Mouse (Mus musculus) hindbrain, embryonic 11.5 days (tissue): Measurements from ENCODE around the gene Mdga1. TPM values are rescaled to one million over a fixed set of nuclear protein-coding genes. Genes with fewer than 3 reads are reported as not detected.
A peak's percentile ranks its signal among the peaks of the same experiment; 100 is the strongest.

Experiments
- ATAC-seq: fragments of 200-750 bp; cut with Nextera tagmentation; 2 replicates; pipeline ENCODE4 v1.8.0; 2017; ENCODE audit warnings: mild to moderate bottlenecking, moderate TSS enrichment, moderate library complexity; ENCODE audit not compliant: low FRiP score
- DNase-seq: peaks from one replicate; pipeline ENCODE4 v3.0.0-alpha.2; 2015; ENCODE audit warnings: low spot score
- H3K27ac ChIP-seq: fragments of 300-500 bp; sonication (generic); 2 replicates; pipeline ENCODE4 v1.5.1; 2014; ENCODE audit warnings: mild to moderate bottlenecking, low read depth, low read length
- H3K27me3 ChIP-seq: fragments of 300-500 bp; sonication (generic); 2 replicates; pipeline ENCODE4 v1.6.1; 2014; ENCODE audit warnings: mild to moderate bottlenecking, low read length, moderate library complexity, mixed read lengths; ENCODE audit not compliant: control insufficient read depth, insufficient read depth
- H3K36me3 ChIP-seq: fragments of 300-500 bp; sonication (generic); 2 replicates; pipeline ENCODE4 v1.6.1; 2014; ENCODE audit warnings: mild to moderate bottlenecking, low read length, moderate library complexity, mixed read lengths; ENCODE audit not compliant: control insufficient read depth, insufficient read depth
- H3K4me1 ChIP-seq: fragments of 300-500 bp; sonication (generic); replicated peaks from 2 replicates; pipeline ENCODE4 v1.6.1; 2014; ENCODE audit warnings: low read length, mixed read lengths; ENCODE audit not compliant: control insufficient read depth, insufficient read depth
- H3K4me2 ChIP-seq: fragments of 300-500 bp; sonication (generic); replicated peaks from 2 replicates; pipeline ENCODE4 v1.6.1; 2014; ENCODE audit warnings: mild to moderate bottlenecking, low read depth, low read length
- H3K4me3 ChIP-seq: fragments of 300-500 bp; sonication (generic); 2 replicates; pipeline ENCODE4 v1.5.1; 2014; ENCODE audit warnings: low read depth, low read length
- H3K9ac ChIP-seq: fragments of 300-500 bp; sonication (generic); 2 replicates; pipeline ENCODE4 v1.6.1; 2014; ENCODE audit warnings: low read depth, low read length
- H3K9me3 ChIP-seq: fragments of 300-500 bp; sonication (generic); 2 replicates; pipeline ENCODE4 v1.6.1; 2016; ENCODE audit warnings: low read length; ENCODE audit not compliant: control insufficient read depth
- WGBS: fragments of 180-500 bp; shearing (Covaris S2); extraction: QIAGEN DNeasy Blood & Tissue Kit; methylation state at CpG from one replicate; pipeline ENCODE4 v1.1.7; 2014; 5-methylcytosine and 5-hydroxymethylcytosine counted together
- polyA plus RNA-seq: library from polyadenylated mRNA; unstranded; fragments of >200 nt; fragmentation: Nextera tagmentation; extraction: Ambion mirVana; gene quantifications from 2 replicates; pipeline ENCODE4 v1.2.1, GENCODE M21; 2014

Mdga1 gene
- polyA plus RNA-seq, 1 experiment from 2014 or later, result 4.6 TPM

DNA sequence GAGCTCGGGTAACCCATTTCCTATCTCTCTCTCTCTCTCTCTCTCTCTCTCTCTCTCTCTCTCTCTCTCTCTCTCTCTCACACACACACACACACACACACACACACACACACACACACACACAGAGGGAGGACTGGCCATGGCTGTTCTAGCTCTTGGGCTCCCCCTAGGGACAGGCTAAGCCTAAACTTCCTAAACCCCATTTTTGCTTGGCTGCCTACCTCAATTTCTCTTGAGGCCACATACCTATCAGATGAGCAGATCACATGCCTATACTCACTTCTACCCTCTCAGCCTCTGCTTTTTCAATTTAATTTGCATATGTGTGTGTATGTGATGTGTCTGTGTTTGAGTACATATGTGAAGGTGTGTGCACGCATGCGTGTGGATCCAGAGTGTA lies 111.1 kb downstream of the Mdga1 start:
- no peak overlapping the region for H3K9ac ChIP-seq
- H3K4me2 ChIP-seq, result no peak overlapping the region
- H3K4me1 ChIP-seq, result no peaks in the 10 kb centered on the region
- H3K9me3 ChIP-seq, result no peaks in the 10 kb centered on the region
- no peak overlapping the region for H3K4me3 ChIP-seq
- no peak overlapping the region for H3K27ac ChIP-seq
- H3K27me3 ChIP-seq, result no peaks in the 10 kb centered on the region
- ATAC-seq (no peak), DNase-seq (peak; percentile 54)
- no peaks in the 10 kb centered on the region for H3K36me3 ChIP-seq
- WGBS, result 91% methylated on average over 3 of the region's 3 CpGs

DNA sequence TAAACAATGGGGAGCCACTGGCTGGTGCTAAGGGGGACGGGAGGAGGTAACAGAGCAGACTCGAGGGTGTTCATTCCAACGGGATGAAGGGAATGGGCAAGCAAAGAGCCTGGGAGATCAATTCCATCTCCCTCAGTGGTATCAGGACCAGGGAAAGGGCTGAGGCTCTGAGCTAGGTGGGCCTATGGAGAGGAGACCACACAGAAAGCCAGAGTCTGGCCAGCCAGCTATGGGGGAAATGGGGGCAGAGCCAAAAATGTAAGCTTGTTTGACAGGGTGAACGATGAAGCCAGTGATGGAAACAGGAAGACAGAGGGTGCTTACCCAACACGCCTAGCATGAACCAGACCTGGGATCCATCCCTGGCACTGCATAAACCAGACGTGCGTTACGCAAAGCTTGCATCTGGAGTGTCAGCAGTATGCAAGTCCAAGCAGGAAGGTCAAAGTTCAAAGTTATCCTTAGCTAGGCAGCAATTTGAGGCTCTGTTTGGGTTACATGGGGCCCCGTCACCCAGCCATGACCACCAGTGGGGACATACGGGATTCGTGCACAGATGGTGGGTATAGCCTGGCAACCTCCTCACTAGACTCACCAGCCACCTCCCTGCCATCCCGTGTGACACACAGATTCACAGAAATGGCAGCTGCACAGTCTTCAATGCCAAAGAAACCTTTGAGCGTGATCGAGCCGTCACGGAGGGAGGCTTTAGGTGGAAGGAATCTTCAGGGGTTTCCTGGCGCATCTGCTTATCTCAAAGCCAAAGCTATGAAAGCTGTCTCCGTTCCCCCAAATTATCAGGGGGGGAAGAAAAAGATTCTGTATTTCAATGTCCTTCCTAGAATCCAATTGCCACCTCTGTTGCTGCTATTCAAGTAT lies 113.9 kb downstream of the Mdga1 start:
- DNase-seq, result no peak
- Histone ChIP-seq H3K27me3 (no peaks in the 10 kb centered on the region), H3K9ac (no peak overlapping the region; the same call in 1 of the 2 replicates), H3K9me3 (no peaks in the 10 kb centered on the region), H3K4me3 (no peak overlapping the region), H3K4me1 (no peaks in the 10 kb centered on the region), H3K36me3 (no peaks in the 10 kb centered on the region), H3K27ac (no peak overlapping the region), H3K4me2 (no peak overlapping the region)
- WGBS, result 75% methylated on average over 18 of the region's 18 CpGs
- no peak for ATAC-seq

DNA sequence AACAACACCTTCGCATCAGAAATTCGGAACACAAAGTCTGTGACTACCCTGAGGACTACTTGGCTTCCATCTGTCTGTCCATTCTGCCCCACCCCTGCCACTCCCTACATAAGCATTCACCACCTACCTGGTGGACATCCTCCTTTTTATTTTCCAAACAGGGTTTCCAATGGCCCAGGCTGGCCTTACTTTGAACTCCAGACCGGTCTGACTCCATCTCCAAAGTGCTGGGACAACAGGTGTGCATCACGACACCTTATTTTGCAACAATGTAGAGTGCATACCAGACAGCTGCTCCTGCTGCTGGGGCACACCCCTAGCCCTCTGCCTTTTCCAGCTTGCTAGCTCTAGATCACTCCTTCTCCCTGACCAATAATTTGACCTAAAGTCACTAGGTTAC lies 115.1 kb downstream of the Mdga1 start:
- Histone ChIP-seq H3K27me3 (no peaks in the 10 kb centered on the region), H3K36me3 (no peaks in the 10 kb centered on the region), H3K9me3 (no peaks in the 10 kb centered on the region), H3K9ac (no peak overlapping the region), H3K27ac (no peak overlapping the region), H3K4me1 (no peaks in the 10 kb centered on the region), H3K4me2 (no peak overlapping the region), H3K4me3 (no peak overlapping the region)
- ATAC-seq (no peak), DNase-seq (no peak)
- 91% methylated on average over 4 of the region's 4 CpGs for WGBS

DNA sequence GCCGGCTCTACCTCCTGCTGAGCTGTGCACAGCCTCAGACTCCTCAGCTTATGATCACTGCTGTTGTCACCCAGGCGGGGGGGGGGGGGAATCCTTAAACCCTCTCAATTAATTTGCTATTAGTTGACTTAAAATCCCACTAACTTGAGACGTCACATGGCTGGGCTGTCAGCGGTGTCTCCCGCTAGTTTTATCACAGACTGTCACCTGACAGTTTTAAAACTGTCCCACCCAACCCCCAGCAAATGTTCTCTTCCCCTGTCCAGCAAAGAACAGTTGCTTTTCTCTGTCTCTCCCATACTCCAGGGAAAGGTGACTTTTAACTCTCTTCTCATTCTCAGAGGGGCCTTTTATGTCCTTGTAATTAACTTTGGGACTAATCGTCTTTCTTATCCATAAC lies 115.5 kb downstream of the Mdga1 start:
- DNase-seq (no peak), ATAC-seq (no peak)
- Histone ChIP-seq H3K9ac (no peak overlapping the region), H3K4me3 (no peak overlapping the region), H3K36me3 (no peaks in the 10 kb centered on the region), H3K27me3 (no peaks in the 10 kb centered on the region), H3K4me2 (no peak overlapping the region), H3K27ac (no peak overlapping the region), H3K4me1 (no peaks in the 10 kb centered on the region), H3K9me3 (no peaks in the 10 kb centered on the region)
- WGBS, result 69% methylated on average over 6 of the region's 6 CpGs

DNA sequence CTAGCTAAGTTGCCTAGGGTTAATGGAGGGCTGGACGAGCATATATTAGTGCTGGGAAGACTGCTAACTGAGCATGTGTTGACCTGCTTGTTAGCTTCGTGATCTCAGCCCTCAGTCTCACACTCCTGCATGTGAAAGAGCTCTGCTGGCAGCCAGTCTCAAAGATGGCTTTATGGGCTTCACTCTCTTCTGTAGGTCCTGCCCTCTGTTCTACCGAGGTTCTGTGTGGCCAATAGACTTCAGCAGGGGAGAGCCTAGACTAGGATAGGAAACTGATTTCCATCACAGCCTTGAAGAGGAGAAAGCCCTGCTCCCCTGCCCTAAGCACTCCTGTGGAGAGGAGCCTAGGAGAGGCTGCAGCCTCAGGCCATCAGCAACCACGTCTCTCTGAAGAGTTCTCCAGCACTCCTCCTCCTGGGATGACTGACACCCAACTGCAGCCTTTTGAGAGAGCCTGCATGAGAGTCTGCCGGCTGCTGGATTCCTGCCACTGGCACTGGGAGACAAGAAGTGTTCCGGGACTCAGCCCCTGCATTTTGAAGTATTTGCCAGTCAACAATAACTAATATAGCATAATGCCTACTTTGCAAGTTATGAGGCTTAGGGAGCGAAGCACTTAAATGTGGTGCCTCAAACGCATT lies 116.9 kb downstream of the Mdga1 start:
- Histone ChIP-seq H3K27ac (no peak overlapping the region), H3K4me2 (no peak overlapping the region), H3K4me3 (no peak overlapping the region), H3K27me3 (no peaks in the 10 kb centered on the region), H3K9ac (no peak overlapping the region), H3K36me3 (no peaks in the 10 kb centered on the region), H3K9me3 (no peaks in the 10 kb centered on the region), H3K4me1 (no peaks in the 10 kb centered on the region)
- ATAC-seq, result no peak
- 53% methylated on average over 8 of the region's 8 CpGs for WGBS
- DNase-seq, result no peak

DNA sequence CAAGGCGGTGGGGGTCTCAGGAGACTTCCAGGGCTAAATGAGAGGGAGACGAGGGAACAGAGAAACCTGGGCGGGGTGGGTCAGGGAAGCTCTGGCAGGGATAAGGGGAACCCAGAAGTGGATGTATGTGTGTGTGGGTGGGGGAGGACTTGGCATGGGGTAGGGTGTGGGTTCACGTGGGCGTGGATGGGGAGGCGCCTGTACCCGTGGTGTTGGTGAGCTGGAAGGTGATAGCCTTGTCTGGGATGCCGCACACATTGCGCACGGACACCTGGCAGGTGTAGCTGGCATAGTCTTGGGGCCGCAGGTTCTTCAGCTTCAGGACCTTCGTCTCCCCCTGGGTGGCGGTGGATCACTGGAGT lies 120.5 kb downstream of the Mdga1 start:
- DNase-seq (no peak), ATAC-seq (no peak)
- H3K9ac ChIP-seq, result no peak overlapping the region
- H3K4me1 ChIP-seq, result no peaks in the 10 kb centered on the region
- 85% methylated on average over 13 of the region's 13 CpGs for WGBS
- H3K36me3 ChIP-seq, result no peaks in the 10 kb centered on the region
- no peak overlapping the region for H3K27ac ChIP-seq
- no peaks in the 10 kb centered on the region for H3K9me3 ChIP-seq
- H3K27me3 ChIP-seq, result no peaks in the 10 kb centered on the region
- H3K4me3 ChIP-seq, result no peak overlapping the region
- H3K4me2 ChIP-seq, result no peak overlapping the region

DNA sequence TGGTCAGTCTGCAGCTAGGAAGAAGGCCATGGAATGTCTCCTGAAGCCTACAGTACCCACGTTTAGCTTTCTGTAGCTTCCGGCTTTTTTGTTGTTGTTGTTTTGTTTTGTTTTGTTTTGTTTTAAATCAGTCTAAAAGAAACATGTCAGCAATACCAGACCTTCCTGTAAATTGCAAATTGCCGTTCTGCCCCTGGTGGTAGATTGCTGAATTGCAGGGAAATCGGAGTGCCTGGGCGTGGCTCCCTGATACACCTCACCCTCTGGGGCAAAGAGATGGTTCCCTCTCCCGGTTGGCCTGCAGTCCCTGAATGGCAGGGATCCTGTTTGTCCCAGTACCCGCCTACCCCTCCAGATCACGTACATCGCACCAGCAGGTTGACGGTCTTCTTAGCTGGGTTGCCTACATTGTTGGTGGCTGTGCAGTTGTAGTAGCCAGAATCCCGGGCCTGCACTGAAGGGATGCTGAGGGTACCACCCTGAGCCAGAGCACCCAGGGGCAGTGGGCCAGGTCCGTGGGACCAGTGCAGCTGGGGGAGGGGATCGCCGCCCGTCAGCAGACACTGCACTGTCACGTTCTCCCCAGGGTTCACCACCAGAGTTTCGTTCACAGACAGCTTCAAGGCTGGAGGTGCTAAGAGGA lies 121.0 kb downstream of the Mdga1 start:
- Histone ChIP-seq H3K9me3 (no peaks in the 10 kb centered on the region), H3K27me3 (no peaks in the 10 kb centered on the region), H3K36me3 (no peaks in the 10 kb centered on the region), H3K4me3 (no peak overlapping the region), H3K9ac (no peak overlapping the region), H3K27ac (no peak overlapping the region), H3K4me2 (no peak overlapping the region), H3K4me1 (no peaks in the 10 kb centered on the region)
- DNase-seq, result peak; percentile 84
- WGBS, result 28% methylated on average over 17 of the region's 17 CpGs
- ATAC-seq, result no peak

DNA sequence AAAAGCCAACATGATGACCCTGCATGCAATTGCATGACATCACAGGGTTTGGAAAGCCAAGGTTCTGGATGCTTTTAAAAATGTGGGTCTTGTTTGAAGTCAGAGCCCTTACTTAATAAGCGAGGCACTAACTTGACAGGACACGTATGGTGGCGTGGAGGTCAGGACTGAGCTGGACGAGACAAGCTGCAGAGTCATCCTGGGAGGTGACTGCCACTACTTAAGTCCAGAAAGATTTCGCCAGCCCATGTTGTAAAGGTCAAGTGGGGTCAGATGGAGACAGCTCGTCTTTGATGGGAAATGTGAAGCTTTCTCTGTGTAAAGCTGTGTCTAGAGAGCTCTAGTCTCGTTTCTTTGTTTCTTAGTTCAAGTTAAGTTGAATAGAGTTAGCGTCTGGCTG lies 122.6 kb downstream of the Mdga1 start:
- no peaks in the 10 kb centered on the region for H3K9me3 ChIP-seq
- H3K4me2 ChIP-seq, result no peak overlapping the region
- no peak overlapping the region for H3K9ac ChIP-seq
- 32% methylated on average over 8 of the region's 8 CpGs for WGBS
- H3K4me1 ChIP-seq, result no peaks in the 10 kb centered on the region; the same call in 1 of the 2 replicates
- no peaks in the 10 kb centered on the region for H3K36me3 ChIP-seq
- no peak for DNase-seq
- no peaks in the 10 kb centered on the region for H3K27me3 ChIP-seq
- H3K4me3 ChIP-seq, result no peak overlapping the region
- H3K27ac ChIP-seq, result no peak overlapping the region
- no peak for ATAC-seq
